Mouse (Mus musculus) midbrain, embryonic 16.5 days (tissue): ENCODE data around the gene Mmp15. TPM values are rescaled to one million over a fixed set of nuclear protein-coding genes. Genes with fewer than 3 reads are reported as not detected.

Experiments
- ATAC-seq: fragments of 200-750 bp; cut with Nextera tagmentation; 2 replicates; pipeline ENCODE4 v1.8.0; 2017; ENCODE audit warnings: moderate TSS enrichment
- H3K27ac ChIP-seq: fragments of 300-500 bp; sonication (generic); 2 replicates; pipeline ENCODE4 v1.5.1; 2014; ENCODE audit warnings: mild to moderate bottlenecking, low read length, mixed read lengths
- H3K27me3 ChIP-seq: fragments of 300-500 bp; sonication (generic); 2 replicates; pipeline ENCODE4 v1.6.1; 2014; ENCODE audit warnings: low read depth, low read length, mixed read lengths; ENCODE audit not compliant: control insufficient read depth, insufficient read depth
- H3K36me3 ChIP-seq: fragments of 300-500 bp; sonication (generic); 2 replicates; pipeline ENCODE4 v1.6.1; 2014; ENCODE audit warnings: mild to moderate bottlenecking, low read length, moderate library complexity, mixed read lengths; ENCODE audit not compliant: control insufficient read depth, insufficient read depth
- H3K4me1 ChIP-seq: fragments of 300-500 bp; sonication (generic); 2 replicates; pipeline ENCODE4 v1.6.1; 2014; ENCODE audit warnings: mild to moderate bottlenecking, low read length, mixed read lengths; ENCODE audit not compliant: control insufficient read depth, insufficient read depth
- H3K4me2 ChIP-seq: fragments of 300-500 bp; sonication (generic); 2 replicates; pipeline ENCODE4 v1.6.1; 2014; ENCODE audit warnings: mild to moderate bottlenecking, low read length, mixed read lengths
- H3K4me3 ChIP-seq: fragments of 300-500 bp; sonication (generic); 2 replicates; pipeline ENCODE4 v1.5.1; 2014; ENCODE audit warnings: low read depth, mild to moderate bottlenecking, low read length, moderate library complexity, mixed read lengths
- H3K9ac ChIP-seq: fragments of 300-500 bp; sonication (generic); 2 replicates; pipeline ENCODE4 v1.6.1; 2014; ENCODE audit warnings: low read depth, low read length, mixed read lengths
- H3K9me3 ChIP-seq: fragments of 300-500 bp; sonication (generic); replicated peaks from 2 replicates; pipeline ENCODE4 v1.6.1; 2014; ENCODE audit warnings: mild to moderate bottlenecking, low read length, mixed read lengths; ENCODE audit not compliant: control insufficient read depth, poor library complexity, severe bottlenecking
- WGBS: fragments of 180-500 bp; shearing (Covaris S2); extraction: QIAGEN DNeasy Blood & Tissue Kit; methylation state at CpG from one replicate; pipeline ENCODE4 v1.1.7; 2014; 5-methylcytosine and 5-hydroxymethylcytosine counted together
- polyA plus RNA-seq: library from polyadenylated mRNA; unstranded; fragments of >200 nt; fragmentation: Nextera tagmentation; extraction: Ambion mirVana; gene quantifications from 2 replicates; pipeline ENCODE4 v1.2.1, GENCODE M21; 2015

Mmp15 gene
- polyA plus RNA-seq, 1 experiment from 2014 or later, result 14.1 TPM

DNA sequence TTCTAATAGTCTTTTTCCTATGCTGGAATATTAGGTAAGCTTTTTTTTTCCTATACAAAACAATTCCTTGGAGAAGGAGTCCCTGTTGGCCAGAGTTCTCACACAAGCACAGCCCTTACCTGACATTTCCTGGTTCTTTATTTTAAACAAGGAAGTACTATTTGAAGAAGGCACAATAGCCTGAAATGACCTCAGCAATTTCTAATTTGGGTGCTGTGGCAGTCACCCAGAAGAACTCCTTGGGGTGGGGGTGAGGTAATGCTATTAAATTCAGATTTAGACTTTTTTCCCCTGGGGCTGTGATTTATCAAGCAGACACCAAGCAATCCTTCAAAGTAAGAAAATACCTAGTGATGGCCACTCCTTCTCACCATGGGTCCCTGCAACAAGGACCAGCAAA, 28.9 kb downstream of the Mmp15 start:
- no peaks in the 10 kb centered on the region for H3K9me3 ChIP-seq
- H3K9ac ChIP-seq, result no peak overlapping the region
- H3K36me3 ChIP-seq, result no peaks in the 10 kb centered on the region
- H3K27ac ChIP-seq, result no peak overlapping the region
- no peaks in the 10 kb centered on the region for H3K27me3 ChIP-seq
- no peaks in the 10 kb centered on the region for H3K4me1 ChIP-seq
- H3K4me3 ChIP-seq, result no peak overlapping the region
- ATAC-seq, result no peak
- no peak overlapping the region for H3K4me2 ChIP-seq

DNA sequence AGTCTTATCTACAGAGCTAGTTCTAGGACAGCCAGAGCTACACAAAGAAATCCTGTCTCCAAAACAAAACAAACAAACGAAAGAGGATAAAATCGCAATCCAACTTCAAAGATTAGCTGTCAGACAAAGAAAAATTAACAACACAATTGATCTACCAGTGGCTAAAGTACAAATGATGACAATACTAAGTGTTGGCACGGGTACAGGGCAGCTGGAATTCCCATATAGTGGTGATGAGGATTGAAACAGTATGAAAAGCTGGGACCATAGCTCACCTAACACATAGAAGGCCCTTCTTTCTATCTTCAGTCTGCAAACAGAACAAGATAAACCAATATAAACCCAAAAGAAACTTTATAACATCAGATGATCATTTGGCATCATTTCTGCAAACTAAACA, 29.5 kb downstream of the Mmp15 start:
- 74% methylated on average over 3 of the region's 3 CpGs for WGBS

DNA sequence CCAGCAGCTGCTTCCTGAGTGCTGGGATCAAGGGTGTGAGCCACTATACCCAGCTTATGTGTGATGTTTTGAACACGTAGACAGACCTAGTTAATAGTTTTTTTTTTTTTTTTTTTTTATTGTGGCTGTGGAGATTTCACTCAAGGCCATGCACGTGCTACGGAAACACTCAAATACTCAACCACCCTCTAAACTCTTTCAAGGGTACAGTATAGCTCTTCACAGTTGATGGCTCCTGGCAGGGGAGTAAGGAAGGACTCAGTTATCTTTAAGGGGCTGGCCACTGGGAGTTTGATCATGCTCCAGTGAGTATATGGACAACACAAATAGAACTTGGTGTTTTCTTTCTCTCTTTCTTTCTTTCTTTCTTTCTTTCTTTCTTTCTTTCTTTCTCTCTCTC, 32.4 kb downstream of the Mmp15 start:
- WGBS, result 85% methylated on average over 3 of the region's 3 CpGs
- H3K4me2 ChIP-seq, result no peak overlapping the region

More for the DNA sequence above, 29.5 kb downstream of the Mmp15 start:
- no peak overlapping the region for H3K4me3 ChIP-seq
- H3K27me3 ChIP-seq, result no peaks in the 10 kb centered on the region
- H3K4me1 ChIP-seq, result no peaks in the 10 kb centered on the region
- no peak overlapping the region for H3K27ac ChIP-seq
- H3K36me3 ChIP-seq, result no peaks in the 10 kb centered on the region
- H3K4me2 ChIP-seq, result no peak overlapping the region
- H3K9ac ChIP-seq, result no peak overlapping the region
- ATAC-seq, result no peak
- H3K9me3 ChIP-seq, result no peaks in the 10 kb centered on the region

DNA sequence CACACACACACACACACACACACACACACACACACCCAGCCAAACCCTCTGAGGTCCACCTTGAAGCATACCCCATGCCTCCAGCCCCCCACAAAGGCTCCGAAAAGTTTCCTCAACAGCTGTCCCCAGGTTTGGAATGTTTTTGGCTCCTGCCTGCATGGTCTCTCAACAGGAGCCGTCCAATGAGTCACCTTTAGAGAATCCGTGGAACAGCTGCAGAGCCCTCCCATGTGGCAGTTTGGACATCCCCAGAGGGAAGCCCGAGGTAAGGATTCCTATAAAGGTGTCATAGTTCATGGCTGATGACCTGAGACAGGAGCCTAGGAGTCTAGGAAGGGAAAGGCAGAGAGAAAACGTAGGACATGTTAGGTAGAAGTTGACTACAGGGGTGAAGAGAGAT, 34.0 kb downstream of the Mmp15 start:
- Histone ChIP-seq H3K9ac (no peak overlapping the region), H3K36me3 (no peaks in the 10 kb centered on the region), H3K27me3 (no peaks in the 10 kb centered on the region), H3K4me2 (no peak overlapping the region), H3K9me3 (no peaks in the 10 kb centered on the region), H3K27ac (no peak overlapping the region), H3K4me3 (no peak overlapping the region), H3K4me1 (no peaks in the 10 kb centered on the region)
- ATAC-seq, result no peak
- 81% methylated on average over 5 of the region's 5 CpGs for WGBS

More for the DNA sequence above, 32.4 kb downstream of the Mmp15 start:
- Histone ChIP-seq H3K9me3 (no peaks in the 10 kb centered on the region), H3K36me3 (no peaks in the 10 kb centered on the region), H3K9ac (no peak overlapping the region), H3K4me1 (no peaks in the 10 kb centered on the region), H3K27ac (no peak overlapping the region), H3K27me3 (no peaks in the 10 kb centered on the region), H3K4me3 (no peak overlapping the region)
- no peak for ATAC-seq

DNA sequence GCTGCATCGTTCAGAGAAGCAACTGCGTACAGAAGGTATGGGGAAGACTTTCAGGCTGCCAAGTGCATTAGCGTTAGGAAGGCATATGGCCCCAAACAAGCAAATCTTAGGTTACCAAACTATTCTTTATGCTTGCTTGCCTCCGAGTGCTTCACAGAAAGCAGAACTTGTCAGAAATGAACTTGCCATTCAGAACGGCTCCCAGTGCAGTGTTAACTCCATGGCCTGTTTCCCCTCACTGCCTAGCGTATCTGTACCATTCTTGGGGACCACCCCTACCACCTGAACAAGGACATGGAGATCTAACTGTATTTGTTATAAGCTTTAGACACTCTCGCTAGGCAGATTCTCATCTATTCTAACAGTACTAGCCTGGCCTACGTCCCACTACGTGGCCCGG, 35.2 kb downstream of the Mmp15 start:
- no peak for ATAC-seq
- Histone ChIP-seq H3K27ac (no peak overlapping the region), H3K4me2 (no peak overlapping the region), H3K9me3 (no peaks in the 10 kb centered on the region), H3K4me3 (no peak overlapping the region), H3K27me3 (no peaks in the 10 kb centered on the region), H3K4me1 (no peaks in the 10 kb centered on the region), H3K9ac (no peak overlapping the region), H3K36me3 (no peaks in the 10 kb centered on the region)
- 88% methylated on average over 10 of the region's 10 CpGs for WGBS

DNA sequence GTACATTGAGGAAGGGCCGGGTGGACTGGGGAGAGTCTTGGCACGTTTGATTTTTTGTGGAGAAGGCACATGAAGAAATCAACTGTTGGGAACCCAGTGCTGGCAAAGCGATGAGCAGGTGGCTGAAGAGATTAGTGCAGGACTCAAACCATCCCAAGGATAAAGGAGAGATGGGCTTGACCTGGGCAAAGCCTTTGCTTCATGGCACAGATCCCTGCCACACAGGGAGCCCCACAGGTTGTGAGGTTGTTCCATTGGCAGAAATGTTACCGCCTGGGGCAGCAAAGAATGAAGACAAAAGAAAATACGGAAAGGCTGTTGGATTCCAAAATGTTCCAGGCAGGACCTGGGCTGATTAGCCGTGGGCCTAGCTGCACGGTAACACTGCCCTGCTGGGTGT, 35.9 kb downstream of the Mmp15 start:
- H3K27me3 ChIP-seq, result no peaks in the 10 kb centered on the region
- 76% methylated on average over 7 of the region's 7 CpGs for WGBS
- H3K9ac ChIP-seq, result no peak overlapping the region
- H3K4me3 ChIP-seq, result no peak overlapping the region
- no peak overlapping the region for H3K4me2 ChIP-seq
- H3K9me3 ChIP-seq, result no peaks in the 10 kb centered on the region
- H3K36me3 ChIP-seq, result no peaks in the 10 kb centered on the region
- ATAC-seq, result no peak
- no peaks in the 10 kb centered on the region for H3K4me1 ChIP-seq
- H3K27ac ChIP-seq, result no peak overlapping the region

DNA sequence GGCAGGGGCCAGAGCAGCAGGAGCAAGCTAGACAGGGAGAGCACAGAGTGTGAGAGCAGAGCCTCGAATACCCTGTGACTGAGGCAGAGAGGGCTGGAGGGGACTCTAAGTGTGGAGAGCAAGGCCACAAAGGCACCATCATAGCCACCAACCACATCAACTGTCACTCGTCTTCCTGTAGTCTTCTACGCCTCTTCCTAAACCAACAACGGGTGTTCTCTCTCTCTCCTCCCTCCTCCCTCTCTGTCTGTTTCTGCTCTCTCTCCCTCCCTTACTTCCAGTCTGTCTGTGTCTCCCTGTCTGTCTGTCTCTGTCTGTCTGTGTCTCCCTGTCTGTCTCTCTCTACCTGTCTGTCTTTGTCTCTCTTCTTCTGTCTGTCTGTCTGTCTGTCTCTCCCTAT, 38.2 kb downstream of the Mmp15 start:
- no peaks in the 10 kb centered on the region for H3K9me3 ChIP-seq
- H3K4me1 ChIP-seq, result no peaks in the 10 kb centered on the region
- H3K27me3 ChIP-seq, result no peaks in the 10 kb centered on the region
- 65% methylated on average over 4 of the region's 4 CpGs for WGBS
- ATAC-seq, result no peak
- H3K27ac ChIP-seq, result no peak overlapping the region
- H3K4me3 ChIP-seq, result no peak overlapping the region
- no peak overlapping the region for H3K4me2 ChIP-seq
- H3K36me3 ChIP-seq, result no peaks in the 10 kb centered on the region
- H3K9ac ChIP-seq, result no peak overlapping the region

DNA sequence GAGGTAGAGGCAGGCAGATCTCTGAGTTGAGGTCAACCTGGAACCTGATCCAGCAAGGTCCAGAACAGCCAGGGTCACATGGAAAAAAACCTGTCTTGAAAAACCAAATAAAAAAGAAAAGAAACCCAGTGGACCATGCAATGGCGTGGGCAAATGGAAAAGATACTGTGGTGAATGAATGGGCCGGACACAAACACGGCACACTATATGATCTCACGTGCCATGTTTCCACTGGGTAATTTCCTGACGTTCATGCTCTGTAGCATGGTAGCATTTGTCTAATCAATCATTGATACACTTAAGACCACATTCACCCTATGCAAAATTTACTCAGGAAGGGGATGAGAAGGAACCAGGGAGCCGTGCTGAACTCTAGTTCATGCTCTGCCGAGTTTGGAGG, 39.0 kb downstream of the Mmp15 start:
- ATAC-seq, result no peak
- 79% methylated on average over 7 of the region's 7 CpGs for WGBS

DNA sequence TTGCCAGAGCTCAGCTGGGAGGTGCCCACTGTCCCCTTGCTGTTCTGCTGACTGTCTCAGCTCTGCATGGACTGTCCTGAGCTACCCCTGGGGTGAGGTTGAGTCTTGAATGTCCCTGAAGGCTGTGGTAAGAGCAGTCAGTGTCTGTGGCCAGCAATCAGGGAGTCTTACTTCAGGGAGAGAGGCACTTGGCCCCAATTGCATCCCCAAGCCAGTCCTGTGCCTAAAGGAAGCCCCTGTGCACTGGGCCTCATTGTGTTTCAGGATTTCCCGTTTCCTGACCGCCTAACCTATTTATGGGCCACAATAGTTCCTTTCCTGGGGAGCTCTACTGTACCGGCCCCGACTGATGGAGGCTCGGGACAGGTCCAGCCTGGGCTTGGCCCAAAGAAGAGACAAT, 40.5 kb downstream of the Mmp15 start:
- Histone ChIP-seq H3K27ac (no peak overlapping the region), H3K27me3 (no peaks in the 10 kb centered on the region), H3K36me3 (no peaks in the 10 kb centered on the region), H3K9me3 (no peaks in the 10 kb centered on the region), H3K4me1 (no peaks in the 10 kb centered on the region), H3K9ac (no peak overlapping the region), H3K4me2 (no peak overlapping the region), H3K4me3 (no peak overlapping the region)
- WGBS, result 81% methylated on average over 5 of the region's 5 CpGs
- no peak for ATAC-seq

More for the DNA sequence above, 39.0 kb downstream of the Mmp15 start:
- no peaks in the 10 kb centered on the region for H3K27me3 ChIP-seq
- H3K9me3 ChIP-seq, result no peaks in the 10 kb centered on the region
- H3K27ac ChIP-seq, result no peak overlapping the region
- no peak overlapping the region for H3K4me2 ChIP-seq
- no peak overlapping the region for H3K9ac ChIP-seq
- H3K4me3 ChIP-seq, result no peak overlapping the region
- no peaks in the 10 kb centered on the region for H3K4me1 ChIP-seq
- H3K36me3 ChIP-seq, result no peaks in the 10 kb centered on the region
